Mouse (Mus musculus) urinary bladder, adult 18-20 months (tissue): ENCODE data around the gene Rhbdl1.

ENCODE experiments used
- DNase-seq, 2 experiments: peaks; one replicate each; pipeline ENCODE4 v3.0.0; 2022; ENCODE audit warnings: low spot score in 2 of 2, mixed read lengths in 2 of 2

Gene Rhbdl1

DNA sequence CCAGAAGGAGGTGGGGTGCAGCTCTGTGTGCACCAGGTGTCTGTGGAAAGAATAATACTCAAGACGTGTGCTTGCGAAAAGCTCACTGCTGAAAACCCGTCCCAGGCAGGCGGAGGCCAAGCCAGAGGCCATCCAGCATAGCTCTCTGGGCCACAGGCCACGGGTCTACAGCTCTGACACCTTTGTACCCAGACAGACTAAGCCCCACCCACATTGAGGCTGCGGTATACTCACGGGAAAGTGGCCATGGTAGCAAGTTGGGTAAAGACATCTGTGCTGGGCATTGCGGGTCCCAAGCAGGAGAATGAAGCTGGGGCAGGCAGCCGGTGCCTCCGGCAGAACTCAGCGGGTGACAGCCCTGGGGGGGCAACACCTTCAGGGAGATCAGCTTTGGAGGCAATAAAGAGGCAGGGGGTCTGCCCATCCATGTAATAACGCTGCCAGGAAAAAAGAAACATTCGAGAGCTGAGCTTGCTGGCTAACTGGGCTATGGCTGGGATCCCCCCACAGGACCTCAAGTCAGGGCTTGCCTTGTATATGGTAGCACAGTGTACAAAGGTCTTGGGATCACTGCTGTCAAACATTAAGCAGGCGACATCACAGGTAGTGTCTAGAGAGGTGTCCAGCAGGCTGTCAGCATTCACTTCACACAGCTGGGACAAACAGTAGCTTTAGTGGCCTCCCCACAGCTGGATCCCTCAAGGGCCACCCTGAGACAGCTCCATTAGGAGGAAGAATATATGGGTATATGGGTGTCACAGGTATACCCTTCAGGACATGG lies 2.5 kb upstream of the Rhbdl1 start:
- no peak for DNase-seq

DNA sequence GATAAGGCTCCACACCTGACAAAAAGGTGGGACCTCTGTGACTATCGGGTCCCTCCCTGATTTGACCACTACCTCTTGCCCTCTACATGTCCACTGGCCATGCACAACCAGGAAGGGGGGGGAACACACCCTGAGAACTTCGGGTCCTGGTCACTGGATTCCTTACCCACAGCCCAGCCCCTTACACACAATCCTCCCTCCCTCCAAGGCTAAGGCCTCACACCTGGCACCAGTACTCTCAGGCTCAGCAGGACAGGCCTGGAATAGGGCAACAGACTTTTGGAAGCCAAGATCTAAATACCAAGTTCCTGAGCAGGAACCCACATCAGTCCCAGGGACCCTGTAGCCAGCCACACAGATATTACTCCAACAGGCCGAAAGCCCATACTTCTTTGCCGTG lies 1.8 kb upstream of the Rhbdl1 start:
- no peak for DNase-seq

- DNase-seq = no peak
Observed at GRCm38 (mm10) chr17:25837533-25837932, 438 bp upstream of the Rhbdl1 start.

GRCm38 (mm10) chr17:25836397-25837075 lies 559 bp downstream of the Rhbdl1 start:
- DNase-seq = peak in 1 of 2 experiments; percentile 35

DNA sequence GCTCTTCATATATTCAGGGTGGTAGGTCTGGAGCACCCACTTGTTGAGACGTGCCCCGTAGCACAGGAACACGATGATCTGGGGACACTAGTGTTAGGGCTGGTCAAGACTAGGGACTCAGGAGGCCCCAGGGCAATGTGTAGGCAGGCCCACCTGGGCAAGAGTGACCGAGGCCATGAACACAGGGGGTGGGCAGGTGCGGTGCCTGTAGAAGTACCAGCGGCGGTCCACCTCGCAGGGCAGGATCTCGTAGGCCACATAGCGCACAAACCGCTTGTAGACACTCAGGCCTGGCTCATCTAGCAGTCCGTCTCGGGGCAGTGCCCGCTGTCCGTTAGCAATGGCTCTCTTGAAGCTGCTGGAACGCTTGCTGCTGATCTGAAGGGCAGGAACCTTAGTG lies 1.3 kb downstream of the Rhbdl1 start:
- DNase-seq = no peak

DNA sequence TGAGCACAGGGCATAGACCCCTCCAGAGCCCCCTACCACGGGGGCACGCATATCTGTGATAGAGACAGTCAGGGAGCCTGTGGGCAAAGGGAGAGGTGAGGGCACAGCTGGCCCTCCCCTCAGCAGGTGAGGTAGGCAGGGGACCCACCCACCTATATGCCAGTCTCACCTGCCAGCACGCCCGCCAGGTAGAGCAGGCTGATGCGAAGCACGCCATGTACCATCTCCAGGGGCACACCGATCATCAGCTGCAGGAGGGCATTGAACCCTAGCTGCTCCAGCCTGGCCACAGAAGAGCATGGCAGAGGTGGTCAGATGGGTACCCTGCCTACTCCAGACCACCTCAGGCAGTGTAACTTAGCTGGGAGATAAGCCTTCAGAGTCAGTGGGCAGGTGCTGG lies 1.8 kb downstream of the Rhbdl1 start:
- DNase-seq = no peak

GRCm38 (mm10) chr17:25834595-25835222 lies 2.4 kb downstream of the Rhbdl1 start:
- no peak for DNase-seq

DNA sequence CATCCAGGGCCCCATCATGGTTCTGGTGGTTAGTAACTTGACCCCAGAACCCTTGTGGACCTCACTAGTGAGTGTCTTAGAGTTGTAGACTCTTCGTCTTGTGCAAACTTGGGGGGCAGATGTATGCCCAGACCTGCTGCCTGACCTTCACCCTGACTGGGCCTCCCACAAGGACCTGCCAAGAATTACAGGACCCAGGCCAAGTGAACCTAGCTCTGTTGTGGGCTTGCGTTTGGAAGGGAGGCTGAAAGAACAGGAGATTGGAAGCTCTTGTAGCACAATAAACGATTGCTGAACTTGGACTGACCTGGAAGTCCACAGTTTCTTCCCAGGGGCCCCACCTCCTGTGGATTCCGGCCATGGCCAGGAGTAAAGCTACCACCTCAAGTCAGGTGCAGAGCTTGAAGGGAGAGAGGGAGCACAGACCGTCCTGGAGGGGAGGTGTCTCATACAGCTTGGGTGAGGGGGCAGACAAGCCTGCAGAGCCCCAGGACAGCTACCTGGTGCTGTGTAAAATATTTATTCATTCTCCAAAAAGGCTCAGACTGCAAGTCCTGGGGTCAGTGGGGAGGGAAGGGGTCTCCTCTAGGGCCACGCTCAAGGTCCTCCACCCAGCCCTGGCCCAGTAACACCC lies 3.0 kb downstream of the Rhbdl1 start:
- DNase-seq = no peak

- peak in 1 of 2 experiments; percentile 88 for DNase-seq
Observed at GRCm38 (mm10) chr17:25833291-25833663, 3.8 kb downstream of the Rhbdl1 start, which contains the start of gene Stub1. Gene Stub1, minus strand, starts transcription at chr17:25833404.

DNA sequence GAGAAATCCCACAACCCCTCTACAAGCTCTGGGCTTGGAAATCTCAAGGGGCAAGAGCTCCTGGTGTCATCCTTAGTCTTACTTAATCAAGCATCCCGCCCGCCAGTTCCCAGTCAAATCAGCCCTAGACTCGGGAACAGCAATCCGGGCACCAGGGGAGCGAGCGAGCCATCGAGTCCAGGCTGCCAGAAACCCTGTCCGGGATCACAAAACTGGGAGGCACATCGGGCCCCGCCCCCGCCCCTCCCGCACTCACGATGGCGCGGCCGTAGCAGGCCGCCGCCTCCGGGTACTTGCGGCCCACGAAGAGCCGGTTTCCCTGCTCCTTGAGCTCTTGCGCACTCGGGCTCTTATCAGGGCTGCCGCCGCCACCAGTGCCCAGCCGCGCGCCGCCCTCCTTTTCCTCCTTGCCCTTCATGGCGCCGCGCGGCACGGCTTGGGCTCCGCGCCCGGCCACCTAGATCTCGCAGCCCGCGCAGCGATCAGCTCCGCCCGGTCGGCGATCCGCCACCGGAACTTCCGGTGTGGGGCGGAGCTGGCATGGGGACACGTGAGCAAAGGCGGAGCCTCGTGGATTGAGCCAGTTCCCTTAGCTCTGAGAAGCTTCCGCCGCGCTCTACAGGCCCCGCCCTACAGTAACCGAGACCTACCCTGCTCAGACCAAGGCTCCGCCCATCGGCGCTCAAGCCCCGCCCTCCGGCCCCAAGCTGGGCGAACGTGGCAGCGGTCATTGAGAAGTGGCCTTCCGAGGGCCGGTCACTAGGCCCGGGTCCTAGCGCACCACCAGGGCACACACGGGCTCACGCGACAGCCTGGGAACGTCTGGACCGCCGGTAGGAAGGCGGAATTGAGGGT lies 4.4 kb downstream of the Rhbdl1 start:
- peak; percentile 98 to 99 for DNase-seq

DNA sequence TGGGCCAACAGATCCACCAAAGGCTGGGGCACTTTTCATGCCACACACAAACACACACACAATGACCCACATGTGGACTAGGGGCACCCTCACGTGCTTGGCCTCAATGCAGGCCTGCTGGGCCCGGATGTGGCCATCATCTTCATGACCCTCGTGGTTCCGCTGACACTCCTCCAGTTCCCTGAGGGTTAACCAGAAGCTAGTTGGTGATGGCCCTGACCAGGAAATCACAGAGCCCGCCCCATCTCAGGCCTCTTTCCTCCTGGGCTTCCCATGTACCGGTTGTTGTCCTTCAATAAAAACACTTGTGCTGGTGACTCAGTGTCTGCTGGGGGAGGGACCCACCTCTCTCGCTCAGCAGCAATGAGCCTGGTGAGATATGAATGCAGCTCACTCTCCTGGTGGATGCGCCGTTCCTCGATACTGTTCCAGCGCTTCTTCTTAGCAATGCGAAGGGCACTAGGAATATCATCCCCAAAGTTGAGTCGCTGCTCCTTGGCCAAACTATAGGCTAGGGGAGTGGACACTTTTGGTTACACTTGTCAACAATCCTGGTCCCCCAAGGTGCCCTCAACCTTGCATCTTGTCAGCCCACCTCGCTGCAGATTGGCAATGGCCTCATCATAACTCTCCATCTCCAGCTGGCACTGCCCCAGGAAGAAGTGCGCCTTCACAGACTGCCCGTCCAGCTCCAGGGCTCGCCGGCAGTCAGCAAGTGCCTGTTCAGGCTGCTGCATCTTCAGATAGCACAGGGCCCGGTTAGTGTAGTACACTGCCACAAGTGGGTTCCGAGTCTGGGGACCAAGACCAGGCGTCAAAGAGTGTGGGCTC lies 5.4 kb downstream of the Rhbdl1 start:
- peak in 1 of 2 experiments; percentile 31 for DNase-seq

DNA sequence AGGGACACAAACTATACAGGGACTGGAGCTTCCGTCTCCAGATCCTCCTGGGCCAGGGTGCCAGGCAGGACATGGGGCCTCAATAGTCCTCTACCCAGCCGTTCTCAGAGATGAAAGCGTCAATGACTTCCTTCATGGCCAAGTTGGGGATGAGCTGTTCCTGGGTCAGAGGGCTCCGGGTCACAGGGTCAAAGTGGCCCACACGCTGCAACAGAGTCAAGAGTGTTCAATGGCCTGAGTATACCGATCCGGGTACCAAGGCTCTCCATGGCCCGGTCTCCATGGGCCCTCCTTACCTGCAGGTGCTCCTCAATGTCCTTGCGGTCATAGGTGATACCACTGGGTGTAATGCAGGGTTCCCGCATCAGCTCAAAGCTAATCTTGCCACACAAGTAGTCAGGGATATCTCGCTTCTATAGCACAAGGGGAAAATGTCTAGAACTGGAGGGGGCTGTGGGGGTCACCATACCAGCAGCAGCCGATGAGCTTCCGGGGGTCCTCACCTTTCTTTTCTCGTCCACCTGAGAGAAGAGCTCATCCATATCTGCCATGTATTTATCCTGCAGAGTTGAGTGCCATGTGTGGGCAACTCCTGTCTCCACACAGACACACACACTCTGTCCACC lies 6.2 kb downstream of the Rhbdl1 start:
- no peak for DNase-seq

- DNase-seq = no peak
Observed at GRCm38 (mm10) chr17:25830200-25830753, 6.8 kb downstream of the Rhbdl1 start.

GRCm38 (mm10) chr17:25829558-25830017 lies 7.5 kb downstream of the Rhbdl1 start:
- peak in 1 of 2 experiments; percentile 18 for DNase-seq

- peak; percentile 65 to 66 for DNase-seq
Observed at GRCm38 (mm10) chr17:25828712-25829557, 8.2 kb downstream of the Rhbdl1 start, which contains the start of gene Jmjd8. Gene Jmjd8, plus strand, starts transcription at chr17:25828867.

- DNase-seq = no peak
Observed at GRCm38 (mm10) chr17:25828223-25828594, 8.9 kb downstream of the Rhbdl1 start.

DNA sequence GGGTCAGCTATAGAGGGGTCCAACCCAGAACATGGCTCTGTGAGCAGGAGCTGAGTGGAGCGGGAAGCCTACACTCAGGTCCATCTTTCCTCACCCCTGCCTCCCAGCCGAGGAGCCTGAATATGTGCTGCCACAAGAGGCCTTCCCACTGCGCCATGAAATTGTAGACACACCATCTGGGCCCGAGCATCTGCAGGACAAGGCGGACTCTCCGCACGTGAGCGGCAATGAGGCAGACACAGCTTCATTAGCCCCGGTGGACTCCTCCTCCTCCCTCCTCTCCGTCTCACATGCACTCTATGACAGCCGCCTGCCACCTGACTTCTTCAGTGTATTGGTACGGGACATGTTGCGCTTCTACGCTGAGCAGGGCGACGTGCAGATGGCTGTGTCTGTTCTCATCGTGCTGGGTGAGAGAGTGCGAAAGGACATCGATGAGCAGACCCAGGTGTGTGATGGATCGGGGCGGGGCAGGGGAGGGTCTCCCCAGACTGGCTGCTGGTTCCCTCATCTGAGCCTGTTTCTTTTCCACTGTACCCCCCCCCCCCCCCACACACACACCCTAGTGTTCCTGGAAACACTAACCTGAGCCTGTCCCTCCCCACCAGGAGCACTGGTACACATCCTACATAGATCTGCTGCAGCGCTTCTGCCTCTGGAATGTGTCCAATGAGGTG lies 9.4 kb downstream of the Rhbdl1 start:
- DNase-seq = no peak

- no peak for DNase-seq
Observed at GRCm38 (mm10) chr17:25827011-25827410, 10.1 kb downstream of the Rhbdl1 start.
